In genomic region chr15:96678871-96679773, GRCm38 (mm10) we compare ENCODE assay signal across 23 mouse cellular contexts.
"Had no signal": no experiment of that assay in that cellular context is flagged by ENCODE, and none has a peak within 500 bp of the region (broad histone marks: within the 10 kb centered on the region; RNA-seq: fewer than 3 reads in every experiment).

No protein-coding gene starts in this region.

- H3K4me1 ChIP-seq: midbrain, embryonic 10.5 days had no signal

- ATAC-seq: midbrain, embryonic 13.5 days; midbrain, embryonic 16.5 days had no signal

- H3K36me3 ChIP-seq: kidney, embryonic 15.5 days; liver, embryonic 15.5 days; lung, embryonic 15.5 days; midbrain, embryonic 10.5 days; midbrain, embryonic 13.5 days had no signal

- H3K9ac ChIP-seq: kidney, embryonic 15.5 days; liver, embryonic 15.5 days; lung, embryonic 15.5 days; midbrain, embryonic 13.5 days had no signal

- H3K27me3 ChIP-seq: lung, embryonic 15.5 days; midbrain, embryonic 13.5 days had no signal

- H3K9me3 ChIP-seq: kidney, embryonic 15.5 days; liver, embryonic 15.5 days; lung, embryonic 15.5 days; megakaryocyte, embryonic 14.5 days; midbrain, embryonic 10.5 days; midbrain, embryonic 13.5 days had no signal

- H3K4me2 ChIP-seq: kidney, embryonic 15.5 days; liver, embryonic 11.5 days; liver, embryonic 15.5 days; lung, embryonic 15.5 days; midbrain, embryonic 13.5 days had no signal

- H3K4me3 ChIP-seq: kidney, embryonic 15.5 days; left cerebral cortex, adult 2 months; liver, embryonic 15.5 days; lung, embryonic 15.5 days; megakaryocyte, embryonic 14.5 days; midbrain, embryonic 10.5 days; midbrain, embryonic 13.5 days; myocyte had no signal

- DNase-seq: kidney, adult 11 months; kidney, adult 8-10 months; kidney, postnatal 10 days; kidney, postnatal 36 days; layer of hippocampus, postnatal 36 days; lung, adult 18-20 months; lung, postnatal 10 days; lung, postnatal 36 days; right cerebral cortex, adult 18-20 months; right cerebral cortex, postnatal 14 days; spleen, adult 18-20 months; thymus, adult 2 months; thymus, postnatal 14 days had no signal

- H3K27ac ChIP-seq: kidney, embryonic 15.5 days; left cerebral cortex, adult 2 months; liver, embryonic 15.5 days; lung, embryonic 15.5 days; midbrain, embryonic 10.5 days; midbrain, embryonic 13.5 days had no signal
